Mouse (Mus musculus) embryonic fibroblast, embryonic 13.5 days (primary cell): Measurements from ENCODE around the gene Zfp3.

ENCODE experiments used
- CTCF ChIP-seq: IDR thresholded peaks from 2 replicates; pipeline ENCODE4 v1.5.1; 2011; ENCODE audit warnings: mild to moderate bottlenecking, control low read depth, low read length, moderate library complexity, borderline replicate concordance; ENCODE audit not compliant: insufficient read depth
- POLR2A ChIP-seq: IDR thresholded peaks from 2 replicates; pipeline ENCODE4 v1.6.1; 2011; ENCODE audit warnings: low read depth, mild to moderate bottlenecking, control low read depth, low read length, moderate library complexity

- TF ChIP-seq CTCF (no peak), POLR2A (no peak)
Measured at GRCm38 (mm10) chr11:70754476-70754875, 9.5 kb upstream of the Zfp3 start.
